Mouse (Mus musculus) liver, postnatal 0 days (tissue): ENCODE measurements at regions not wholly inside any gene's neighbourhood (a gene's known extent, or its start where the extent isn't known, plus 50 kb on each side); places are given as distances from the start of the nearest gene placed in this dataset.

Experiments used
- CTCF ChIP-seq: sonication (generic); IDR thresholded peaks from 2 replicates; pipeline ENCODE4 v1.5.1; 2016; ENCODE audit warnings: antibody characterized with exemption, low read depth
- EP300 ChIP-seq: IDR thresholded peaks from 2 replicates; pipeline ENCODE4 v1.6.1; 2016; ENCODE audit warnings: antibody characterized with exemption, low read depth, mild to moderate bottlenecking

- TF ChIP-seq EP300: no peak
- TF ChIP-seq CTCF: no peak
These were observed 573.1 kb upstream of the Cdh6 start for GRCm38 (mm10) chr15:13746559-13746958.
